Mouse (Mus musculus) liver, embryonic 12.5 days (tissue): Measurements from ENCODE around the gene Soga3. TPM values are rescaled to one million over a fixed set of nuclear protein-coding genes. Genes with fewer than 3 reads are reported as not detected.

Experiments used
- ATAC-seq: fragments of 200-750 bp; cut with Nextera tagmentation; 2 replicates; pipeline ENCODE4 v1.8.0; 2017; ENCODE audit warnings: moderate number of reproducible peaks, mild to moderate bottlenecking, moderate library complexity
- H3K27ac ChIP-seq: fragments of 300-500 bp; sonication (generic); 2 replicates; pipeline ENCODE4 v1.5.1; 2016; ENCODE audit warnings: mild to moderate bottlenecking
- H3K27me3 ChIP-seq: fragments of 300-500 bp; sonication (generic); replicated peaks from 2 replicates; pipeline ENCODE4 v1.6.1; 2016; ENCODE audit warnings: mild to moderate bottlenecking, moderate library complexity
- H3K36me3 ChIP-seq: fragments of 300-500 bp; sonication (generic); 2 replicates; pipeline ENCODE4 v1.6.1; 2016; ENCODE audit warnings: mild to moderate bottlenecking, moderate library complexity
- H3K4me1 ChIP-seq: fragments of 300-500 bp; sonication (generic); 2 replicates; pipeline ENCODE4 v1.6.1; 2016
- H3K4me2 ChIP-seq: fragments of 300-500 bp; sonication (generic); 2 replicates; pipeline ENCODE4 v1.6.1; 2016; ENCODE audit warnings: mild to moderate bottlenecking, moderate library complexity
- H3K4me3 ChIP-seq: fragments of 300-500 bp; sonication (generic); 2 replicates; pipeline ENCODE4 v1.5.1; 2016; ENCODE audit warnings: mild to moderate bottlenecking, moderate library complexity
- H3K9ac ChIP-seq: fragments of 300-500 bp; sonication (generic); 2 replicates; pipeline ENCODE4 v1.6.1; 2016; ENCODE audit warnings: mild to moderate bottlenecking, moderate library complexity
- H3K9me3 ChIP-seq: fragments of 300-500 bp; sonication (generic); replicated peaks from 2 replicates; pipeline ENCODE4 v1.6.1; 2016; ENCODE audit warnings: mild to moderate bottlenecking, moderate library complexity
- WGBS: fragments of 180-500 bp; shearing (Covaris S2); methylation state at CpG from one replicate; pipeline ENCODE4 v1.1.7; 2016; ENCODE audit not compliant: insufficient replicate concordance; 5-methylcytosine and 5-hydroxymethylcytosine counted together
- polyA plus RNA-seq: library from polyadenylated mRNA; unstranded; fragments of >200 nt; fragmentation: Nextera tagmentation; extraction: Ambion mirVana; gene quantifications from 2 replicates; pipeline ENCODE4 v1.2.1, GENCODE M21; 2016

Gene Soga3
- polyA plus RNA-seq, 1 experiment from 2014 or later = 0.10 TPM

DNA sequence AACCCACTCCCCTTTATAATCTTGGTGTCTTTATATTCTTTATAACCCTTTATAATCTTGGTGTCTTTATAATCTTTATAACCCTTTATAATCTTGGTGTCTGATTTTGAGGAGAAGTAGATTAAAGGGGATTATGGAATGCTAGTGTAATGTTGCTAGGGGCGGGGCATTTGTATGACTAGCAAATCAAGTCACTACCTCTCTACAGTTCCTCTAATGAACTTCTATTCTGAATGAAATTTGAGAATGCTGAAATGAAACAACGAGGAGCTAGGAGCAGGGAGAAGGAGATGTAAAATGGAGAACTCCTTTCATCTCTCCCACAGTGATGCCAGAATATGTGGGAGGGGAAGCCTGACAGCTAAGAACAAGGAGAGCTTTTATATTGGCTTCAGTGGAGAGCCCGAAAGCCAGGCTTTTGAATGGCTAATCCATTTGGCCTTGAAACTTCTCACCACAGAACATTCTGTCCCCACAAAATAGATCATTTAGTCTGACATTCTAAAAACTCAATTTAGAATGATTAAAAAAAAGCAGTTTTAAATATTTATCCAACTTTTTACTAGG is 70.0 kb downstream of the Soga3 start:
- no peak for ATAC-seq
- Histone ChIP-seq H3K4me3 (no peak overlapping the region), H3K4me2 (no peak overlapping the region), H3K27me3 (no peaks in the 10 kb centered on the region), H3K4me1 (no peaks in the 10 kb centered on the region), H3K9me3 (no peaks in the 10 kb centered on the region), H3K36me3 (no peaks in the 10 kb centered on the region), H3K27ac (no peak overlapping the region), H3K9ac (no peak overlapping the region)
- 53% methylated on average over 3 of the region's 3 CpGs for WGBS

DNA sequence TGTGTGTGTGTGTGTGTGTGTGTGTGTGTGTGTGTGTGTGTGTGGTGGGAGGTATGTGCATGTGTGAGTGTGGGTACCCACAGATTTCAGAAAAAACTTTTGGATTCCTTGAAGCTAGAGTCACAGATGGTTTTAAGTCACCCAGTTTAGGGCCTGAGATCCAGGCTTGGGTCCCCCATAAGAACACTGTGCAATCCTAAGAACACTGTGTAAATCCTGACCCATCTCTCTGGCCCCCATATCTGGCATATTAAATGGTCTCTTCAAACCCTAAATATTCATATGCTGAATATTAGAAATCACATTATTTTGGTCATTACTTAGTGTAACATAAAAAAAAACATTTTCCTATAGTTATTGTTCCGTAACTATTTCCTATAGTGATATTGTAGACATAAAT is 73.3 kb downstream of the Soga3 start:
- no peak overlapping the region for H3K27ac ChIP-seq
- no peak overlapping the region for H3K4me3 ChIP-seq
- no peaks in the 10 kb centered on the region for H3K4me1 ChIP-seq
- H3K4me2 ChIP-seq = no peak overlapping the region
- H3K9me3 ChIP-seq = no peaks in the 10 kb centered on the region
- ATAC-seq = no peak
- H3K9ac ChIP-seq = no peak overlapping the region
- H3K36me3 ChIP-seq = no peaks in the 10 kb centered on the region
- no peaks in the 10 kb centered on the region for H3K27me3 ChIP-seq
- WGBS = 67% methylated on average over 1 of the region's 1 CpGs

DNA sequence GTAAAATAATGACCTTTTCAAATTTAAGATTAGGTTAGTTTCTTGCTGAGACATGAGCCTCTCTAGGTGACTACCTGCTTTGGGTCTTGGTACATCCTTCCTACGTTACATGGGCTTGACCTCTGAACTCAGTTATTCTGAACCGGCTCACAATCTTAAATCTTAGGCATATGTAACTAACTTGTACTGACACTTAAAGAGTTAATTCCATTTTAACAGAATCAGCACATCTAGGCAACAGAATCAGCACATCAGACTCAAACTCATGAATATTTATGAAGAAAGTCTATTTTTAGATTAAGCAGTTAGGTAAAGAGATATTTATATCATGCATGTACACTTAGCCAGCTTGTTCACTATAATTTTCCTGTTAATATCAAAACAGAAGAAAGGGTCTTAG is 73.8 kb downstream of the Soga3 start:
- 72% methylated on average over 2 of the region's 2 CpGs for WGBS
- no peaks in the 10 kb centered on the region for H3K27me3 ChIP-seq
- no peak overlapping the region for H3K27ac ChIP-seq
- no peak for ATAC-seq
- H3K9me3 ChIP-seq = no peaks in the 10 kb centered on the region
- no peaks in the 10 kb centered on the region for H3K36me3 ChIP-seq
- no peak overlapping the region for H3K4me2 ChIP-seq
- H3K4me3 ChIP-seq = no peak overlapping the region
- no peak overlapping the region for H3K9ac ChIP-seq
- no peaks in the 10 kb centered on the region for H3K4me1 ChIP-seq

DNA sequence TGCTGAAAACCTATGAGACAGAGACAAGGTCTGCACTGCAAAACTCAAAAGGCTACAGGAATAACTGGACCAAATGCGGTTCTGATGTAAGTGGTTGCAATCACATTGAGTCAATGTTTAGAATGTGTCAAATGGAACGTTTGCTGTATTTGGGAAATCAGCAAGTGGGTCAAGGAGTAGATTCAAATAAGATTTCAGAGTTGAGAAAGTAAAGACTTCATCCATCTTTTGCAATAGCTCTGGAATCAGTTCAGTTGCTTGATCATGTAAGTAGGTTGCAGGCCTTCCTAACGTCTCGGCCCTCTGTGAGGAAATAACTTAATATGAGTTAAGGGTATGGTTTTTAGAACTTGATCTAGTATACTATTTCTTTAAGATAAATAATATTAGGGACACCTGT is 81.7 kb downstream of the Soga3 start:
- Histone ChIP-seq H3K4me3 (no peak overlapping the region), H3K9me3 (no peaks in the 10 kb centered on the region), H3K4me2 (no peak overlapping the region), H3K27me3 (no peaks in the 10 kb centered on the region), H3K27ac (no peak overlapping the region), H3K9ac (no peak overlapping the region), H3K4me1 (no peaks in the 10 kb centered on the region), H3K36me3 (no peaks in the 10 kb centered on the region)
- no peak for ATAC-seq
- WGBS = 68% methylated on average over 4 of the region's 4 CpGs

DNA sequence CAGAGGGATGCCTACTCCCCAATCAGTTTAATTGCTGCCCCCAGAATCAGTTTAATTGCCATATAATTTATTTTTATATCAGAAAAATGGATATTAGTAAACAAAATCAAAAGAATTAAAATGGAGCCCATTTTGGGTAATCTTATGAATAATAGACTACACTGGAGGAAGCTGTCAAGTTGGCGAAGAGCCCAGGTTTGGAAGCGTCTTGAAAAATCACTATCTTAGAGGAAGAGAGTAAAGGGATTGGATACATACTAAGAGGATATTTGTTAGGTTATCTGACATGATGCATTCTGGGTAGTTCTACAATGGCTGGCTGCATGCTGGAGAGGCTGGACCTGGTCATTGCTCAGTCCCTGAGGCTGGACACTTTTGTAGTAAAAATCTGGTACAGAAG is 87.6 kb downstream of the Soga3 start:
- Histone ChIP-seq H3K27ac (no peak overlapping the region), H3K27me3 (no peaks in the 10 kb centered on the region), H3K36me3 (no peaks in the 10 kb centered on the region), H3K4me3 (no peak overlapping the region), H3K9me3 (no peaks in the 10 kb centered on the region), H3K9ac (no peak overlapping the region), H3K4me2 (no peak overlapping the region), H3K4me1 (no peaks in the 10 kb centered on the region)
- 72% methylated on average over 2 of the region's 2 CpGs for WGBS
- ATAC-seq = no peak

Other genes with a start within 250 kb of the Soga3 start
- gene 2310057J18Rik, start 157.5 kb upstream of the Soga3 start, polyA plus RNA-seq = not detected in 2 replicates
- gene Gm49353, start 55.1 kb downstream of the Soga3 start, polyA plus RNA-seq = not detected in 2 replicates
- 0.04 and 0.06 TPM in 2 replicates for gene 9330159F19Rik, start 67.8 kb downstream of the Soga3 start, polyA plus RNA-seq
- 29.1 and 30.2 TPM in 2 replicates for gene Echdc1, start 169.3 kb downstream of the Soga3 start, polyA plus RNA-seq
- 17.5 and 18.7 TPM in 2 replicates for gene Rnf146, start 218.6 kb downstream of the Soga3 start, polyA plus RNA-seq